Mouse (Mus musculus): ENCODE data around the gene Ccl17. TPM values are rescaled to one million over a fixed set of nuclear protein-coding genes. Genes with fewer than 3 reads are reported as not detected.

Gene Ccl17
- polyA plus RNA-seq, 1 experiment from 2014 or later = 1.2 TPM

DNA sequence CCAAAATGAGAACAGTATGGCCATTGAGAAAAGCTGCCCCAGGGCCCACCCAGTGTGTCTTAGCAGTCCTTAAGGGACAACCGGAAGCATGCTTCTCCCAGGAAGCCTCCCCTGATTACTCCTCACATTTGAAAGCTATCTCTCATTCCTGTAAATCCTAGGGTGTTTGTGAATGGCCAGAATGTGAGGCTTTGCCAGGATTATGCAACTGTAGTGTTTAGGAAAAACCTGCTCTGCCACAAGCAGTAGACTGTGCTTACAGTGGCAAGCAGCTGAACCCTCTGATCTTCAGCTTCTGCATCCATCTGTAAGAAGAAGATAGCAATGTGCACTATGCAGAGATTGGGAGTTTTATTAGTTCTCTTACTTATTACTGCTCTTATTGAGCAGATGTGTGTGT, 35.7 kb upstream of the Ccl17 start:
- H3K9me3 ChIP-seq (replicated peaks; ENCODE audit: low read length) = no peaks in the 10 kb centered on the region
- H3K36me3 ChIP-seq (ENCODE audit: insufficient read depth, low read length) = no peaks in the 10 kb centered on the region
- H3K4me2 ChIP-seq (ENCODE audit: low read length) = no peak overlapping the region
- H3K9ac ChIP-seq (ENCODE audit: low read depth, low read length) = no peak overlapping the region
- peaks cover 19% of the 10 kb centered on the region for H3K4me1 ChIP-seq (replicated peaks; ENCODE audit: insufficient read depth, low read length)
- ATAC-seq (replicated peaks; ENCODE audit: low FRiP score, low read depth) (no peak), DNase-seq (ENCODE audit: low spot score) (no peak)
- H3K4me3 ChIP-seq (replicated peaks; ENCODE audit: low read depth, low read length) = no peak overlapping the region
- no peak for TF ChIP-seq CTCF (IDR thresholded peaks at IDR 0.05; ENCODE audit: low read depth)
- 89% methylated on average over 1 of the region's 1 CpGs for WGBS
- peaks cover 4% of the 10 kb centered on the region; the same call in 1 of the 2 replicates for H3K27me3 ChIP-seq (ENCODE audit: insufficient read depth, low read length)
- no peak overlapping the region for H3K27ac ChIP-seq

GRCm38 (mm10) chr8:94776346-94776745, 33.9 kb upstream of the Ccl17 start:
- whole genome bisulfite sequencing = 93% methylated on average over 2 of the region's 2 CpGs

GRCm38 (mm10) chr8:94778036-94778435, 32.2 kb upstream of the Ccl17 start:
- Histone ChIP-seq H3K9ac (ENCODE audit: low read depth, low read length) (no peak overlapping the region), H3K4me1 (replicated peaks; ENCODE audit: insufficient read depth, low read length) (peaks cover 22% of the 10 kb centered on the region), H3K36me3 (ENCODE audit: insufficient read depth, low read length) (no peaks in the 10 kb centered on the region), H3K4me2 (ENCODE audit: low read length) (no peak overlapping the region), H3K4me3 (replicated peaks; ENCODE audit: low read depth, low read length) (no peak overlapping the region), H3K27ac (peak overlapping the region; percentile 78), H3K27me3 (ENCODE audit: insufficient read depth, low read length) (no peaks in the 10 kb centered on the region), H3K9me3 (replicated peaks; ENCODE audit: low read length) (no peaks in the 10 kb centered on the region)
- no peak for TF ChIP-seq CTCF (IDR thresholded peaks at IDR 0.05; ENCODE audit: low read depth)
- 58% methylated on average over 10 of the region's 10 CpGs for WGBS
- ATAC-seq (replicated peaks; ENCODE audit: low FRiP score, low read depth) (no peak), DNase-seq (ENCODE audit: low spot score) (no peak)

More at GRCm38 (mm10) chr8:94776346-94776745, 33.9 kb upstream of the Ccl17 start:
- no peaks in the 10 kb centered on the region for H3K9me3 ChIP-seq (replicated peaks; ENCODE audit: low read length)
- H3K27ac ChIP-seq = no peak overlapping the region
- no peaks in the 10 kb centered on the region for H3K36me3 ChIP-seq (ENCODE audit: insufficient read depth, low read length)
- TF ChIP-seq CTCF (IDR thresholded peaks at IDR 0.05; ENCODE audit: low read depth) = no peak
- no peaks in the 10 kb centered on the region for H3K27me3 ChIP-seq (ENCODE audit: insufficient read depth, low read length)
- no peak overlapping the region for H3K4me3 ChIP-seq (replicated peaks; ENCODE audit: low read depth, low read length)
- no peak for DNase-seq (ENCODE audit: low spot score)
- no peak for ATAC-seq (replicated peaks; ENCODE audit: low FRiP score, low read depth)
- H3K9ac ChIP-seq (ENCODE audit: low read depth, low read length) = no peak overlapping the region
- peaks cover 21% of the 10 kb centered on the region for H3K4me1 ChIP-seq (replicated peaks; ENCODE audit: insufficient read depth, low read length)
- H3K4me2 ChIP-seq (ENCODE audit: low read length) = no peak overlapping the region

DNA sequence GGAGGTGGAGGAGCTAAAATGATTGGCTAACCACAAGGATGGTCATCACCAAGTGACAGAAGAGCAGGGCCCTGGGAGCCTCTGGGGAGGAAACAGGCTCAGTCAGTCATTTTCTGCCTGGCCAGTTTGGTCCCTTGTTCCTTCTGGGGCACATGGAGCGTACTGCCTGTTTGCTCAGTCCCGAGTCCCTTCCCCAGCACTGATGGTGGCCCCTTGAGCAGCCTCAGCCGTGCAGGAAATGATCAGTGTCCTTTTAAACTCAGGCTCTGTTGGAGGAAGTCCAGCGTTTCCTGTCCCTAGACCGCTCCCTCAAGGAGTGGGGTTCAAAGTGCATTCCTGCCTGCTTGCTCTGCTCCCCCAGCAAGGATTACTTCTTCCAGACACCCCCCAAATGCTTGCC, 31.8 kb upstream of the Ccl17 start:
- 20% methylated on average over 5 of the region's 5 CpGs for WGBS

GRCm38 (mm10) chr8:94778895-94779533, 31.2 kb upstream of the Ccl17 start:
- no peaks in the 10 kb centered on the region for H3K36me3 ChIP-seq (ENCODE audit: insufficient read depth, low read length)
- peak overlapping the region; percentile 78; the same call in 1 of the 2 replicates for H3K27ac ChIP-seq
- TF ChIP-seq CTCF (IDR thresholded peaks at IDR 0.05; ENCODE audit: low read depth) = no peak
- DNase-seq (ENCODE audit: low spot score) (no peak), ATAC-seq (replicated peaks; ENCODE audit: low FRiP score, low read depth) (no peak)
- peaks cover 22% of the 10 kb centered on the region for H3K4me1 ChIP-seq (replicated peaks; ENCODE audit: insufficient read depth, low read length)
- no peak overlapping the region for H3K4me3 ChIP-seq (replicated peaks; ENCODE audit: low read depth, low read length)
- no peaks in the 10 kb centered on the region for H3K9me3 ChIP-seq (replicated peaks; ENCODE audit: low read length)
- no peaks in the 10 kb centered on the region for H3K27me3 ChIP-seq (ENCODE audit: insufficient read depth, low read length)
- no peak overlapping the region for H3K9ac ChIP-seq (ENCODE audit: low read depth, low read length)
- 64% methylated on average over 10 of the region's 10 CpGs for WGBS
- no peak overlapping the region for H3K4me2 ChIP-seq (ENCODE audit: low read length)

More for the DNA sequence above, 31.8 kb upstream of the Ccl17 start:
- H3K4me3 ChIP-seq (replicated peaks; ENCODE audit: low read depth, low read length) = no peak overlapping the region
- no peaks in the 10 kb centered on the region for H3K27me3 ChIP-seq (ENCODE audit: insufficient read depth, low read length)
- H3K4me2 ChIP-seq (ENCODE audit: low read length) = no peak overlapping the region
- H3K27ac ChIP-seq = peak overlapping the region; percentile 78
- no peaks in the 10 kb centered on the region for H3K36me3 ChIP-seq (ENCODE audit: insufficient read depth, low read length)
- peaks cover 22% of the 10 kb centered on the region for H3K4me1 ChIP-seq (replicated peaks; ENCODE audit: insufficient read depth, low read length)
- TF ChIP-seq CTCF (IDR thresholded peaks at IDR 0.05; ENCODE audit: low read depth) = no peak
- no peaks in the 10 kb centered on the region for H3K9me3 ChIP-seq (replicated peaks; ENCODE audit: low read length)
- DNase-seq (ENCODE audit: low spot score) = peak; percentile 86
- ATAC-seq (replicated peaks; ENCODE audit: low FRiP score, low read depth) = no peak
- no peak overlapping the region for H3K9ac ChIP-seq (ENCODE audit: low read depth, low read length)

DNA sequence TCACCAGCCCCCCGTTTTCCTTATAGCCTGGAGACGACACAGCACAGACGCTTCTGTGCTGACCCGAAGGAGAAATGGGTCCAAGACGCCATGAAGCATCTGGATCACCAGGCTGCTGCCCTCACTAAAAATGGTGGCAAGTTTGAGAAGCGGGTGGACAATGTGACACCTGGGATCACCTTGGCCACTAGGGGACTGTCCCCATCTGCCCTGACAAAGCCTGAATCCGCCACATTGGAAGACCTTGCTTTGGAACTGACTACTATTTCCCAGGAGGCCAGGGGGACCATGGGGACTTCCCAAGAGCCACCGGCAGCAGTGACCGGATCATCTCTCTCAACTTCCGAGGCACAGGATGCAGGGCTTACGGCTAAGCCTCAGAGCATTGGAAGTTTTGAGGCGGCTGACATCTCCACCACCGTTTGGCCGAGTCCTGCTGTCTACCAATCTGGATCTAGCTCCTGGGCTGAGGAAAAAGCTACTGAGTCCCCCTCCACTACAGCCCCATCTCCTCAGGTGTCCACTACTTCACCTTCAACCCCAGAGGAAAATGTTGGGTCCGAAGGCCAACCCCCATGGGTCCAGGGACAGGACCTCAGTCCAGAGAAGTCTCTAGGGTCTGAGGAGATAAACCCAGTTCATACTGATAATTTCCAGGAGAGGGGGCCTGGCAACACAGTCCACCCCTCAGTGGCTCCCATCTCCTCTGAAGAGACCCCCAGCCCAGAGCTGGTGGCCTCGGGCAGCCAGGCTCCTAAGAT, 30.5 kb upstream of the Ccl17 start:
- DNase-seq (ENCODE audit: low spot score) (no peak), ATAC-seq (replicated peaks; ENCODE audit: low FRiP score, low read depth) (no peak)
- H3K9me3 ChIP-seq (replicated peaks; ENCODE audit: low read length) = no peaks in the 10 kb centered on the region
- no peak overlapping the region for H3K4me3 ChIP-seq (replicated peaks; ENCODE audit: low read depth, low read length)
- H3K36me3 ChIP-seq (ENCODE audit: insufficient read depth, low read length) = no peaks in the 10 kb centered on the region
- H3K4me1 ChIP-seq (replicated peaks; ENCODE audit: insufficient read depth, low read length) = peaks cover 22% of the 10 kb centered on the region
- no peaks in the 10 kb centered on the region for H3K27me3 ChIP-seq (ENCODE audit: insufficient read depth, low read length)
- H3K27ac ChIP-seq = no peak overlapping the region
- no peak for TF ChIP-seq CTCF (IDR thresholded peaks at IDR 0.05; ENCODE audit: low read depth)
- 94% methylated on average over 16 of the region's 16 CpGs for WGBS
- no peak overlapping the region for H3K4me2 ChIP-seq (ENCODE audit: low read length)
- no peak overlapping the region for H3K9ac ChIP-seq (ENCODE audit: low read depth, low read length)
